Mouse (Mus musculus): ENCODE measurements at regions not wholly inside any gene's neighbourhood (a gene's known extent, or its start where the extent isn't known, plus 50 kb on each side); places are given as distances from the start of the nearest gene placed in this dataset.
"Not testable (repeated sequence)": the region's sequence is repeated elsewhere in the genome, so short reads cannot be mapped to it uniquely, and the experiment has no call there.

DNA sequence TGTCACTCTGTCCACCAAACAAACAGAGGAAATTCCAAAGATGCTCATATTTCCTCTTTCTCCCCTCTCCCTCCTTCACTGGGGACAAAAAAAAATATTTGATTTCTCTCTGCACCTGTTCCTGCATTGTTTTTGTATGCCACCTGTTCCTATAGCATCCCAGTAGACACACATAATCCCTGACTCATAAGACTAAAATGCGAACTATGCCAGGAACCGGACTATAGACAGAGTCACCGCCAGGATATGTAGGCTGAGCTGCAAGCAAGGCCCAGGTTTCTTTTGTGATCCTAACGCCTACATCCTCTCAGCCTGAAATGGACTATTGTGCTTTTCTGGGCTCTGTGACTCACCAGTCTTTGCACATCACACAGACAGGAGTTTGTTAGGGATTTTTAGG is 116.9 kb upstream of the Hpf1 start:
- Histone ChIP-seq H3K27ac (ENCODE audit: control insufficient read depth, low read depth, low read length) (no peak overlapping the region), H3K79me2 (ENCODE audit: control insufficient read depth, insufficient read depth, low read length, poor library complexity) (no peaks in the 10 kb centered on the region), H3K27me3 (ENCODE audit: control insufficient read depth in 1 of 2, insufficient read depth in 2 of 2, low read length in 2 of 2) (no peaks in the 10 kb centered on the region), H3K4me3 (ENCODE audit: control insufficient read depth in 1 of 2, insufficient read depth in 1 of 2, low read depth in 2 of 2, low read length in 2 of 2) (no peak overlapping the region), H3K4me1 (ENCODE audit: control insufficient read depth in 1 of 2, insufficient read depth in 2 of 2, low read length in 2 of 2) (no peaks in the 10 kb centered on the region), H3K9ac (ENCODE audit: control insufficient read depth, low read depth, low read length, poor library complexity, severe bottlenecking) (no peak overlapping the region), H3K36me3 (ENCODE audit: control insufficient read depth in 1 of 2, insufficient read depth in 2 of 2, low read length in 2 of 2) (no peaks in the 10 kb centered on the region), H3K9me3 (replicated peaks; ENCODE audit: insufficient read depth, low read length) (no peaks in the 10 kb centered on the region)
- TF ChIP-seq TBP (IDR thresholded peaks at IDR 0.05; ENCODE audit: low read depth, low read length): no peak
- no peak for TF ChIP-seq CTCF (IDR thresholded peaks at IDR 0.05 in 2 of 3, conservative IDR thresholded peaks at IDR 0.05 in 1 of 3; ENCODE audit: control insufficient read depth in 1 of 3, insufficient read depth in 1 of 3, low read depth in 2 of 3, low read length in 3 of 3, poor library complexity in 1 of 3, severe bottlenecking in 1 of 3)
- TF ChIP-seq SMC3 (IDR thresholded peaks at IDR 0.05; ENCODE audit: low read depth, low read length): no peak
- TF ChIP-seq SIN3A (IDR thresholded peaks at IDR 0.05; ENCODE audit: low read length): no peak
- TF ChIP-seq ZC3H11A (IDR thresholded peaks at IDR 0.05; ENCODE audit: low read depth, low read length): no peak
- TF ChIP-seq ZKSCAN1 (IDR thresholded peaks at IDR 0.05; ENCODE audit: low read depth, low read length): no peak
- TF ChIP-seq POLR2AphosphoS2 (IDR thresholded peaks at IDR 0.05; ENCODE audit: low read length): no peak
- no peak for TF ChIP-seq ZMIZ1 (IDR thresholded peaks at IDR 0.05; ENCODE audit: low read depth, low read length)
- no peak for TF ChIP-seq HCFC1 (IDR thresholded peaks at IDR 0.05; ENCODE audit: low read depth, low read length)
- no peak for TF ChIP-seq MEF2A (IDR thresholded peaks at IDR 0.05; ENCODE audit: extremely low read depth, insufficient replicate concordance, low read depth, low read length, poor library complexity, severe bottlenecking)
- no peak for TF ChIP-seq NELFE (IDR thresholded peaks at IDR 0.05; ENCODE audit: low read depth, low read length)
- DNase-seq (ENCODE audit: low read depth, low spot score): no peak

DNA sequence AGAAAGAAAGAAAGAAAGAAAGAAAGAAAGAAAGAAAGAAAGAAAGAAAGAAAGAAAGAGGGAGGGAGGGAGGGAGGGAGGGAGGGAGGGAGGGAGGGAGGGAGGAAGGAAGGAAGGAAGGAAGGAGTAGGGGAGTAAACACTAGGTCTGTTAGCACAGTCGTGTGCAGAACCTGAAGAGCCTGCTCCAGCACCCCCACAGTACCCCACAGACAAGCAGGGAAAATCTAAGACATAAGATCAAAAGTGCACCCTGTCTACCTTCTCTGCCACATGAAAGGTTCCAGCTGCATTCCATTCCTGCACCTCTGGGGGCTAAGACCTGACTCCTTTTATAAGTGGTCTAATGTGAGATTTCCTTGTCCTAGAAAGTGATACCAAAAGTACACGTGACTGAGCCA is 114.0 kb upstream of the Hpf1 start:
- not testable (repeated sequence) for H3K9me3 ChIP-seq (replicated peaks; ENCODE audit: insufficient read depth, low read length); DNase-seq (ENCODE audit: low read depth, low spot score); H3K36me3 ChIP-seq (ENCODE audit: control insufficient read depth in 1 of 2, insufficient read depth in 2 of 2, low read length in 2 of 2); H3K27me3 ChIP-seq (ENCODE audit: control insufficient read depth in 1 of 2, insufficient read depth in 2 of 2, low read length in 2 of 2); H3K79me2 ChIP-seq (ENCODE audit: control insufficient read depth, insufficient read depth, low read length, poor library complexity); H3K9ac ChIP-seq (ENCODE audit: control insufficient read depth, low read depth, low read length, poor library complexity, severe bottlenecking); H3K27ac ChIP-seq (ENCODE audit: control insufficient read depth, low read depth, low read length); H3K4me1 ChIP-seq (ENCODE audit: control insufficient read depth in 1 of 2, insufficient read depth in 2 of 2, low read length in 2 of 2); H3K4me3 ChIP-seq (ENCODE audit: control insufficient read depth in 1 of 2, insufficient read depth in 1 of 2, low read depth in 2 of 2, low read length in 2 of 2)

DNA sequence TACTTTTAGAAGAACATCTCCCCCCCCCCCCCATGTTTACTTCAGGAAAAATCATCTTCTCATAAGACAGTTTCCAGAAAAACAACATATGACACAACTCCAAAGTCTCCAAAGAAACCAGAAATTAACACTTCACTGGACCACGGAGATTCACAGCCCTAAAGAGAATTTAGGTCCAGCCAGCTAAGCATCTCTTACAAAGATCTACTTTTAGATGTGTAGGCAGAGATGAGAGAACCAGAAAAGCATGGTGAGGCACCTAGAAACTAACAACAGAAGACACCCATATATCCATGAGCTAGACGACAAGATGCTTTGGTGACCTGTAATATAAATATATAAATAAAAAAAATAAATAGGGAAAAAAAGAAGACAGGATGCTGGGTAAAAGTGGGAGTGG is 105.2 kb upstream of the Hpf1 start:
- no peak overlapping the region for H3K4me3 ChIP-seq (ENCODE audit: control insufficient read depth in 1 of 2, insufficient read depth in 1 of 2, low read depth in 2 of 2, low read length in 2 of 2)
- no peak overlapping the region for H3K9ac ChIP-seq (ENCODE audit: control insufficient read depth, low read depth, low read length, poor library complexity, severe bottlenecking)
- H3K9me3 ChIP-seq (replicated peaks; ENCODE audit: insufficient read depth, low read length): no peaks in the 10 kb centered on the region
- no peak for DNase-seq (ENCODE audit: low read depth, low spot score)
- no peaks in the 10 kb centered on the region for H3K4me1 ChIP-seq (ENCODE audit: control insufficient read depth in 1 of 2, insufficient read depth in 2 of 2, low read length in 2 of 2)
- H3K36me3 ChIP-seq (ENCODE audit: control insufficient read depth in 1 of 2, insufficient read depth in 2 of 2, low read length in 2 of 2): no peaks in the 10 kb centered on the region
- no peaks in the 10 kb centered on the region for H3K27me3 ChIP-seq (ENCODE audit: control insufficient read depth in 1 of 2, insufficient read depth in 2 of 2, low read length in 2 of 2)
- no peak overlapping the region for H3K27ac ChIP-seq (ENCODE audit: control insufficient read depth, low read depth, low read length)
- H3K79me2 ChIP-seq (ENCODE audit: control insufficient read depth, insufficient read depth, low read length, poor library complexity): no peaks in the 10 kb centered on the region
- TF ChIP-seq ZC3H11A (IDR thresholded peaks at IDR 0.05; ENCODE audit: low read depth, low read length) (no peak), MAFK (IDR thresholded peaks at IDR 0.05; ENCODE audit: borderline replicate concordance, low read depth, low read length) (no peak), CTCF (IDR thresholded peaks at IDR 0.05 in 2 of 3, conservative IDR thresholded peaks at IDR 0.05 in 1 of 3; ENCODE audit: control insufficient read depth in 1 of 3, insufficient read depth in 1 of 3, low read depth in 2 of 3, low read length in 3 of 3, poor library complexity in 1 of 3, severe bottlenecking in 1 of 3) (no peak)

Measured in MEL (cell line).